Mouse (Mus musculus): ENCODE data around the gene Stk32c.

Stk32c gene

GRCm38 (mm10) chr7:139074189-139074588 is 138.9 kb downstream of the Stk32c start:
- DNase-seq (ENCODE audit: extremely low spot score, low read depth, low spot score): no peak

- DNase-seq (ENCODE audit: extremely low spot score, low read depth, low spot score): peak; percentile 78
Observed at GRCm38 (mm10) chr7:139068182-139068623, 144.9 kb downstream of the Stk32c start.

DNA sequence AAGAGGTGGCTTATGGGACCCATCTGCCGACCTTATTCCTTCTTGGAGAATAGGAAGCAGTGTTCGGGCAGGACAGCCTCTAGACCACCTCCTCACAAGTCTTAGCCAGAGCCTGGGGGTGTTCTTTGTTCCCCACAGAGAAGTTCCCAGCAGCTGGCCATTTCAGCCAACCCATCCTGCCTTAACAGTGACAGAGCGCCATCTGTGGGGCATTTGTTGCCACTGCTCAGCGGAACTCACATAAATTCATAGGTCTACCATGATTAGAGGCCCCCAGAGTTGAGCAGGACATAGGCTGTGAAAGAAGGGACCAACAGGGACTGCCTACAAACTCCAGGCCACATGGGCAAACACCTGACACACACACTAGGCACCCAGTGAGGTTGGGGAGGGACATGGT is 149.7 kb downstream of the Stk32c start:
- no peak for DNase-seq (ENCODE audit: extremely low spot score, low read depth, low spot score)

Data from hindlimb bud, embryonic 11.5 days (tissue).